Mouse (Mus musculus) liver, embryonic 15.5 days (tissue): ENCODE data around the gene Lsg1. TPM values are rescaled to one million over a fixed set of nuclear protein-coding genes. Genes with fewer than 3 reads are reported as not detected.
A peak's percentile ranks its signal among the peaks of the same experiment; 100 is the strongest.

Experiments used
- ATAC-seq: fragments of 200-750 bp; cut with Nextera tagmentation; 2 replicates; pipeline ENCODE4 v1.8.0; 2017; ENCODE audit warnings: moderate number of reproducible peaks, mild to moderate bottlenecking, moderate library complexity; ENCODE audit not compliant: insufficient read depth
- H3K27ac ChIP-seq: fragments of 300-500 bp; sonication (generic); replicated peaks from 2 replicates; pipeline ENCODE4 v1.5.1; 2015; ENCODE audit warnings: mild to moderate bottlenecking, inconsistent platforms
- H3K27me3 ChIP-seq: fragments of 300-500 bp; sonication (generic); 2 replicates; pipeline ENCODE4 v1.6.1; 2015; ENCODE audit warnings: mild to moderate bottlenecking, inconsistent platforms
- H3K36me3 ChIP-seq: fragments of 300-500 bp; sonication (generic); replicated peaks from 2 replicates; pipeline ENCODE4 v1.6.1; 2015; ENCODE audit warnings: moderate library complexity, mild to moderate bottlenecking, inconsistent platforms
- H3K4me1 ChIP-seq: fragments of 300-500 bp; sonication (generic); replicated peaks from 2 replicates; pipeline ENCODE4 v1.6.1; 2015; ENCODE audit warnings: inconsistent platforms
- H3K4me2 ChIP-seq: fragments of 300-500 bp; sonication (generic); 2 replicates; pipeline ENCODE4 v1.6.1; 2015; ENCODE audit warnings: moderate library complexity, mild to moderate bottlenecking, inconsistent platforms
- H3K4me3 ChIP-seq: fragments of 300-500 bp; sonication (generic); replicated peaks from 2 replicates; pipeline ENCODE4 v1.5.1; 2015; ENCODE audit warnings: mild to moderate bottlenecking, inconsistent platforms
- H3K9ac ChIP-seq: fragments of 300-500 bp; sonication (generic); 2 replicates; pipeline ENCODE4 v1.6.1; 2015; ENCODE audit warnings: moderate library complexity, mild to moderate bottlenecking, inconsistent platforms
- H3K9me3 ChIP-seq: fragments of 300-500 bp; sonication (generic); replicated peaks from 2 replicates; pipeline ENCODE4 v1.6.1; 2016; ENCODE audit warnings: inconsistent platforms
- WGBS: fragments of 180-500 bp; shearing (Covaris S2); methylation state at CpG from one replicate; pipeline ENCODE4 v1.1.7; 2015; ENCODE audit warnings: mixed read lengths; ENCODE audit not compliant: insufficient replicate concordance; 5-methylcytosine and 5-hydroxymethylcytosine counted together
- polyA plus RNA-seq: library from polyadenylated mRNA; unstranded; fragments of >200 nt; fragmentation: Nextera tagmentation; extraction: Ambion mirVana; gene quantifications from 2 replicates; pipeline ENCODE4 v1.2.1, GENCODE M21; 2015

Lsg1 gene
- 19.2 and 20.6 TPM in 2 replicates for polyA plus RNA-seq

- H3K4me3 ChIP-seq: peak within 1 kb of the TSS; percentile 74
- peak within 1 kb of the TSS; percentile 80 for H3K4me2 ChIP-seq
- H3K9me3 ChIP-seq: no peaks in the 10 kb centered on the region
- H3K27ac ChIP-seq: peak within 1 kb of the TSS; percentile 69
- 3% methylated on average over 35 of the region's 35 CpGs for WGBS
- peaks cover 26% of the 10 kb centered on the region for H3K36me3 ChIP-seq
- peaks cover 19% of the 10 kb centered on the region for H3K4me1 ChIP-seq
- peak within 1 kb of the TSS; percentile 68 for H3K9ac ChIP-seq
- peaks cover 9% of the 10 kb centered on the region; the same call in 1 of the 2 replicates for H3K27me3 ChIP-seq
- peak; percentile 94 for ATAC-seq
These were observed at the start of gene Lsg1 for GRCm38 (mm10) chr16:30587494-30588327. Lsg1 (minus strand) TSS chr16:30587592.

- ATAC-seq: no peak
- Histone ChIP-seq H3K27ac (no peak overlapping the region), H3K27me3 (no peaks in the 10 kb centered on the region), H3K4me3 (no peak overlapping the region), H3K4me2 (no peak overlapping the region), H3K9me3 (no peaks in the 10 kb centered on the region), H3K4me1 (no peaks in the 10 kb centered on the region), H3K9ac (no peak overlapping the region), H3K36me3 (no peaks in the 10 kb centered on the region)
- WGBS: 53% methylated on average over 8 of the region's 8 CpGs
These were observed 46.7 kb upstream of the Lsg1 start for GRCm38 (mm10) chr16:30633906-30634746.

GRCm38 (mm10) chr16:30629509-30629908 lies 42.1 kb upstream of the Lsg1 start:
- no peak overlapping the region for H3K9ac ChIP-seq
- H3K9me3 ChIP-seq: no peaks in the 10 kb centered on the region
- 69% methylated on average over 5 of the region's 5 CpGs for WGBS
- no peak overlapping the region for H3K4me2 ChIP-seq
- no peak for ATAC-seq
- no peak overlapping the region for H3K4me3 ChIP-seq
- no peaks in the 10 kb centered on the region for H3K4me1 ChIP-seq
- H3K36me3 ChIP-seq: no peaks in the 10 kb centered on the region
- H3K27me3 ChIP-seq: no peaks in the 10 kb centered on the region
- H3K27ac ChIP-seq: no peak overlapping the region

GRCm38 (mm10) chr16:30628401-30628800 lies 41.0 kb upstream of the Lsg1 start:
- H3K9ac ChIP-seq: no peak overlapping the region
- no peaks in the 10 kb centered on the region for H3K27me3 ChIP-seq
- H3K27ac ChIP-seq: no peak overlapping the region
- no peak for ATAC-seq
- H3K4me3 ChIP-seq: no peak overlapping the region
- 68% methylated on average over 6 of the region's 6 CpGs for WGBS
- no peaks in the 10 kb centered on the region for H3K36me3 ChIP-seq
- no peaks in the 10 kb centered on the region for H3K4me1 ChIP-seq
- H3K9me3 ChIP-seq: no peaks in the 10 kb centered on the region
- no peak overlapping the region for H3K4me2 ChIP-seq

DNA sequence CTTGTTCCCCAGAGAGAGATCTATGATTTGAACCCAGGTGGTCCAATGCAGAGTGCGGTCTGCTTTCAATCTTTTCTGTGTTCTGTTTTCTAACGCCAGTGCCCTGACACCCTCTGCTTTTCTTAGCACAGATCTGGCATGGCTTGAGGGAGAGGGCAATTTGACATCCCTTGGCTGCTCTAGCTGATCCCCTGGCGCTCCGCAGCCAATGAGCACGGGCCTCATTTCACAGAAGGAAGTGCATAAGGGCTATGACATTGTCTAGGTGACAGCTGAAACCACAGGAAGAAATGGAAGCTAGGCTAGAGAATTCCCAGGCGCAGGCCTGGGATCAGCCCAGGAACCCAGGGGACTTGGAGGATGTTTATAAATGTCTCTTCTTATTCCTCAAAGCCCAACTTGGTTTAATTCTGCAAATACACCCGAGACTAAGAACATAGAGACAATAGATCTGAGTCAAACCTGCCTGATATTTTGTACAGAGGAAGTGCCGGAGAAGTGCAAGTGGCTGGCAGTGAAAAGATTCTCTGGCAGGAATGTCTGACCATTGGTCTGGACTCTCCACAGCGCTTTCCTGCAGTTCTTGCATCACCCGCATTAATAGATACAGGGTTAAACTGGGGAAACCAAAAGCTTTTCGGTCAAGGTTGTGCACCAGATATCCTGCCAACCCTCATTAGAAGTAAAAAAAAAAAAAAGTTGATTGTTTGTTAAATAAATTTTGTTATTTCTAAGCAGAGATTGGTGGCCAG lies 40.4 kb upstream of the Lsg1 start:
- no peaks in the 10 kb centered on the region for H3K27me3 ChIP-seq
- H3K4me1 ChIP-seq: no peaks in the 10 kb centered on the region
- ATAC-seq: no peak
- H3K4me2 ChIP-seq: no peak overlapping the region
- WGBS: 42% methylated on average over 11 of the region's 11 CpGs
- no peak overlapping the region for H3K9ac ChIP-seq
- H3K4me3 ChIP-seq: no peak overlapping the region
- H3K36me3 ChIP-seq: no peaks in the 10 kb centered on the region
- no peaks in the 10 kb centered on the region for H3K9me3 ChIP-seq
- no peak overlapping the region for H3K27ac ChIP-seq

DNA sequence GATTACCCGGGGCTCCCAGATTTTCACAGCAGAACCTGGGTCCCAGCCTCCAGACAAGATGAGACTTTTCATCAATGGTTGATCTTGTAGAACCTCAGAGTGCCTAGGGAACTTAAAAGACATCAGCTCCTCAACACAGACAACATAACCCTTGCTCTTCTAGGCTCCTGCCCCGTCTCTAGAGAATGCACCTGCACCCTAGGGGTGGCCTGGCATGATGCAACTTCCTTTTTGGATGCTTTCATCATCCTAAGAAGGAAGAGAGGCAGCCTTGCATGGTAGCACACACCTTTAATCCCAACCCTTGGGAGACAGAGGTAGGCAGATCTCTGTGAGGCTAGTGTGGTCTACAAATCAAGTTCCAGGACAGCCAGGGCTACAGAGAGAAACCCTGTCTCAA lies 37.2 kb upstream of the Lsg1 start:
- WGBS: 45% methylated on average over 2 of the region's 2 CpGs
- Histone ChIP-seq H3K36me3 (no peaks in the 10 kb centered on the region), H3K9me3 (no peaks in the 10 kb centered on the region), H3K9ac (no peak overlapping the region), H3K4me1 (no peaks in the 10 kb centered on the region), H3K27me3 (no peaks in the 10 kb centered on the region), H3K4me3 (no peak overlapping the region), H3K27ac (no peak overlapping the region), H3K4me2 (no peak overlapping the region)
- ATAC-seq: no peak

- no peak overlapping the region for H3K4me2 ChIP-seq
- H3K4me1 ChIP-seq: no peaks in the 10 kb centered on the region
- H3K27ac ChIP-seq: no peak overlapping the region
- no peaks in the 10 kb centered on the region for H3K9me3 ChIP-seq
- no peaks in the 10 kb centered on the region for H3K36me3 ChIP-seq
- H3K27me3 ChIP-seq: no peaks in the 10 kb centered on the region
- ATAC-seq: no peak
- no peak overlapping the region for H3K9ac ChIP-seq
- 32% methylated on average over 7 of the region's 7 CpGs for WGBS
- no peak overlapping the region for H3K4me3 ChIP-seq
These were observed 36.3 kb upstream of the Lsg1 start for GRCm38 (mm10) chr16:30623645-30624044.

GRCm38 (mm10) chr16:30616281-30616680 lies 28.9 kb upstream of the Lsg1 start:
- Histone ChIP-seq H3K4me2 (no peak overlapping the region), H3K4me1 (no peaks in the 10 kb centered on the region), H3K27ac (no peak overlapping the region), H3K4me3 (no peak overlapping the region), H3K36me3 (no peaks in the 10 kb centered on the region), H3K9ac (no peak overlapping the region), H3K9me3 (no peaks in the 10 kb centered on the region), H3K27me3 (no peaks in the 10 kb centered on the region)
- ATAC-seq: no peak
- WGBS: 70% methylated on average over 3 of the region's 3 CpGs

- Histone ChIP-seq H3K4me2 (no peak overlapping the region), H3K27me3 (no peaks in the 10 kb centered on the region), H3K36me3 (no peaks in the 10 kb centered on the region), H3K27ac (no peak overlapping the region), H3K4me3 (no peak overlapping the region), H3K9me3 (no peaks in the 10 kb centered on the region), H3K4me1 (no peaks in the 10 kb centered on the region), H3K9ac (no peak overlapping the region)
- no peak for ATAC-seq
- WGBS: 52% methylated on average over 6 of the region's 6 CpGs
These were observed 27.4 kb upstream of the Lsg1 start for GRCm38 (mm10) chr16:30614705-30615317.

DNA sequence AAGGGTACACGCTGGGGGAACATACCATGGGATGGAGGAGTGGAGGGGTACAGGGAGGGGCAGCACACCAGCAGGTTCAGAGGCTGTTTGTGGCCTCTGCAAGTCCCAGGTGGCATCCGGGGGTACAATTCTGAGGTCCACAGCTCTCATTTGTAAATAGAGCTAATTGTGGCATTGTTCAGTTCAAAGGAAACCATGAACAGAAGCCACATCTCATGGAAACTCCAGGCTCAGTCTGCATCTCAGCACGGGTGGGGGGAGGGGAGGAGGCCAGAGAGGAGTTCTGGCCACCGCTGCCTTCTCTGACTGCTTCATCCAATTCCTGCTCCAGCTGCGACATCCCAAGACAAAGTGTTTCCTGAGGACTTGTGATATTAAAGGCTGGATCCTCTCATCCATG lies 26.7 kb upstream of the Lsg1 start:
- Histone ChIP-seq H3K27ac (no peak overlapping the region), H3K4me3 (no peak overlapping the region), H3K4me2 (no peak overlapping the region), H3K9me3 (no peaks in the 10 kb centered on the region), H3K27me3 (no peaks in the 10 kb centered on the region), H3K4me1 (no peaks in the 10 kb centered on the region), H3K9ac (no peak overlapping the region), H3K36me3 (no peaks in the 10 kb centered on the region)
- 31% methylated on average over 5 of the region's 5 CpGs for WGBS
- ATAC-seq: no peak
